Mouse (Mus musculus) small intestine, adult 10 weeks (tissue): ENCODE data around the gene Cldn34c4. TPM values are rescaled to one million over a fixed set of nuclear protein-coding genes. Genes with fewer than 3 reads are reported as not detected.

Experiments
- polyA plus RNA-seq: library from polyadenylated mRNA; stranded (reverse); fragments of 350-450 nt; fragmentation: Illumina TruSeq; extraction: RNeasy Lipid Tissue Mini Kit (QIAGEN cat#74804); gene quantifications from one replicate; pipeline ENCODE4 v1.2.3, GENCODE M21; 2014; ENCODE audit warnings: low replicate concordance

Gene Cldn34c4
- polyA plus RNA-seq: not detected

GRCm38 (mm10) chrX:127736454-127736853 lies at the start of gene Cldn34c4:
TSS of gene Cldn34c4 (minus strand) at chrX:127736554.

